Mouse (Mus musculus) stomach, postnatal 0 days (tissue): ENCODE results near the gene Cd8b1. TPM values are rescaled to one million over a fixed set of nuclear protein-coding genes. Genes with fewer than 3 reads are reported as not detected.
"Not testable (repeated sequence)": the region's sequence is repeated elsewhere in the genome, so short reads cannot be mapped to it uniquely, and the experiment has no call there.

Experiments used
- ATAC-seq: fragments of 200-750 bp; cut with Nextera tagmentation; 2 replicates; pipeline ENCODE4 v1.8.0; 2017; ENCODE audit not compliant: low FRiP score, low TSS enrichment
- DNase-seq: peaks from one replicate; pipeline ENCODE4 v3.0.0-alpha.2; 2016; ENCODE audit warnings: low spot score
- H3K27ac ChIP-seq: fragments of 300-500 bp; sonication (generic); replicated peaks from 2 replicates; pipeline ENCODE4 v1.5.1; 2014; ENCODE audit warnings: mild to moderate bottlenecking, control low read depth
- H3K27me3 ChIP-seq: fragments of 300-500 bp; sonication (generic); 2 replicates; pipeline ENCODE4 v1.6.1; 2014; ENCODE audit warnings: low read length; ENCODE audit not compliant: control insufficient read depth, insufficient read depth
- H3K36me3 ChIP-seq: fragments of 300-500 bp; sonication (generic); 2 replicates; pipeline ENCODE4 v1.6.1; 2014; ENCODE audit warnings: low read length, mixed read lengths; ENCODE audit not compliant: control insufficient read depth, insufficient read depth
- H3K4me1 ChIP-seq: fragments of 300-500 bp; sonication (generic); replicated peaks from 2 replicates; pipeline ENCODE4 v1.6.1; 2014; ENCODE audit warnings: antibody characterized with exemption; ENCODE audit not compliant: control insufficient read depth, insufficient read depth
- H3K4me2 ChIP-seq: fragments of 300-500 bp; sonication (generic); replicated peaks from 2 replicates; pipeline ENCODE4 v1.6.1; 2014; ENCODE audit warnings: low read depth, mild to moderate bottlenecking, control low read depth, moderate library complexity
- H3K4me3 ChIP-seq: fragments of 300-500 bp; sonication (generic); 2 replicates; pipeline ENCODE4 v1.5.1; 2014; ENCODE audit warnings: low read depth, low read length, control low read depth
- H3K9ac ChIP-seq: fragments of 300-500 bp; sonication (generic); 2 replicates; pipeline ENCODE4 v1.6.1; 2014; ENCODE audit warnings: mild to moderate bottlenecking, low read length, control low read depth, mixed read lengths
- H3K9me3 ChIP-seq: fragments of 300-500 bp; sonication (generic); 2 replicates; pipeline ENCODE4 v1.6.1; 2016; ENCODE audit warnings: low read length; ENCODE audit not compliant: control insufficient read depth
- CTCF ChIP-seq: IDR thresholded peaks from 2 replicates; pipeline ENCODE4 v1.5.1; 2016; ENCODE audit warnings: antibody characterized with exemption, low read depth, mild to moderate bottlenecking, moderate library complexity
- EP300 ChIP-seq: optimal IDR thresholded peaks from 2 replicates; pipeline ENCODE3; 2016; ENCODE audit warnings: antibody characterized with exemption
- WGBS: fragments of 180-500 bp; shearing (Covaris S2); extraction: QIAGEN DNeasy Blood & Tissue Kit; methylation state at CpG from one replicate; pipeline ENCODE4 v1.1.7; 2014; 5-methylcytosine and 5-hydroxymethylcytosine counted together
- polyA plus RNA-seq: library from polyadenylated mRNA; unstranded; fragments of >200 nt; fragmentation: Nextera tagmentation; extraction: Ambion mirVana; gene quantifications from 2 replicates; pipeline ENCODE4 v1.2.1, GENCODE M21; 2015

Gene Cd8b1
- polyA plus RNA-seq, 1 experiment from 2014 or later: not detected

DNA sequence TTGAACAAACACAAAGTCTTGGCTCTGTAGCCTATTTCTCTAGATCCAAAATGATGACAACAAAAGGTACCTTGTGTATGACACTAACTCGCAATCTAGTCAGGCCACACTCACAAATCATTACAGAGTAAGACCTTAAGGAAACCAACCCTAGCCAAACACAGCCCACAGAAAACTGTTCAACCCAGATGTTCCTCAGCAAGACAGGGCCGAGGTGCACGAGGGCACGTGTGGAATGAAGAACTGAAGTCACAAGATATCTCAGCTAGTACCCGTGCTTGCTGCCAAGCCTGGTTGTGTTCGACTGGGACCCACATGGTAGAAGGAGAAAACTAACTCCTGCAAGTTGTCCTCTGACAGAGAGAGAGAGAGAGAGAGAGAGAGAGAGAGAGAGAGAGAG, 7.3 kb downstream of the Cd8b1 start:
- DNase-seq (no peak), ATAC-seq (no peak)
- Histone ChIP-seq H3K4me1 (no peaks in the 10 kb centered on the region), H3K36me3 (no peaks in the 10 kb centered on the region), H3K9me3 (no peaks in the 10 kb centered on the region), H3K27ac (no peak overlapping the region), H3K4me3 (no peak overlapping the region), H3K27me3 (no peaks in the 10 kb centered on the region), H3K4me2 (no peak overlapping the region), H3K9ac (no peak overlapping the region)
- WGBS: 76% methylated on average over 6 of the region's 6 CpGs
- TF ChIP-seq EP300 (no peak), CTCF (no peak)

DNA sequence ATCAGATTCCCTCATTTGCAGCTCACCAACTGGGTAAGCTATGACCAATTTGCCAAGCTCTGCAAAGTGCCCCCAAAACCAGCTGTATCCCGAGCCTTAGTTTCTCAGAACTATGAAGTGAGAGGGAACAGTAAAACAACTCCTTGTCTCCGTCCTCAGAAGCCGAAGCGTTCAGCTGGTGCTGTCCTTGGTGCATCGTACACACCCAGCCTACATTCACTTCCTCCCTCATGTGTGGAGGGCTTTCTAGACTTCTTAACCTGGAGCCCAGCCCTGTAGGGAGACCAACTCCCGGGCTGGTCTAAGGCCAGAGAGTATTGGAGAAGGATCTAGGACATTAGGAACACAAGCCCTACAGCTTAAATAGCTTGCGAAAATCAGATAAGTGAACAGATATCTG, 7.9 kb downstream of the Cd8b1 start:
- Histone ChIP-seq H3K4me3 (no peak overlapping the region), H3K36me3 (no peaks in the 10 kb centered on the region), H3K9ac (no peak overlapping the region), H3K4me1 (no peaks in the 10 kb centered on the region), H3K27me3 (no peaks in the 10 kb centered on the region), H3K27ac (no peak overlapping the region), H3K9me3 (no peaks in the 10 kb centered on the region), H3K4me2 (no peak overlapping the region)
- TF ChIP-seq EP300 (no peak), CTCF (no peak)
- 74% methylated on average over 7 of the region's 7 CpGs for WGBS
- ATAC-seq: no peak
- no peak for DNase-seq

DNA sequence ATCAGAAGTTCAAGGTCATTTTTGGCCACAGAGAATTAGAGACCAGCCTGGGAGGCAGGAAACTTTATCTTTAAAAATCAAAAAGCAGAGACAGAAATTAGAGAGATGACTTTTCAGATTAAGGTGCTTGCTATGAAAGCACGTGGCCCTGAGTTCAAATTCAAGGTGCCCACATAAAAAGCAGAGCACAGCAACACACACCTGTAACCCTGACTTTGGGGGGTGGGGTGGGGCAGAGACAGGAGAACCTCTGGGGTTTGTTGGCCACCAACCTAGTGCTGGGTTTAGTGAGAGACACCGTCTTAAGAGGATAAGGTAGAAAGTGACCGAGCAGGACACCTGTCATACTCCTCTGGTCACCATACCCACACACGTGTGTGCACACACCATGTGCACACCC, 8.9 kb downstream of the Cd8b1 start:
- not testable (repeated sequence) for H3K4me3 ChIP-seq, H3K9me3 ChIP-seq, H3K36me3 ChIP-seq, H3K27ac ChIP-seq, H3K4me1 ChIP-seq, ATAC-seq, H3K9ac ChIP-seq, H3K4me2 ChIP-seq, H3K27me3 ChIP-seq, DNase-seq
- 88% methylated on average over 1 of the region's 4 CpGs for WGBS

DNA sequence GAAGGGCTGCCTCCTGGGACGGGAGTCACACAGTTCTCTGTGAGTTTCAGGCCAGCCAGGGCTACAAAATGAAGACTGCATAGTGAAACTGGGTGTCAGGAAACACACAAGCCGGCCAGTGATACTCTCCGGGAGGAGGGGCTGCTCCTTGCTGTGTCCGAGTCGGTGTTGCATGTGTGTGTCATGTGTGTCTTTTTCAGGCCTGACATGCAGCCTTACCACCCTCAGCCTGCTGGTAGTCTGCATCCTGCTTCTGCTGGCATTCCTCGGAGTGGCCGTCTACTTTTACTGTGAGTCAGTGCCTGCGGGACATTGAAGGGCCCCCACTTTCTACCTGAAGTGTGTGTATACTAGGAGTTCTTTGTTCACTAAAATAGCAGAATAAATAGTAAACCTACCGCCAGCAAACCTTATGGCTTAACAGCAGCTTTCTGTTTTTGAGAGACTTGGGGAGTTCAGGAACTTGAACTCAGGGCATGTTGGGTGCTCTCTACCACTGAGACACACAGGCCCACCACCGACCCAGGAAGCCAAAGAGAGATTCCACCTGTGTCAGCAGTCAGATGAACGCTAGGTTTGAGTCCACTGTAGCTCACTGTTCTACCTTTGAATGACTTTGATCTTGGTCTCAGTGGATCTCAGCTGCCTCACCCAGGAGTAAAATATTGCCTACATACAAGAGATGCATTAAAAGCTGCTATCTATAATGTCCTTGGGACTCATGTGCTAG, 9.8 kb downstream of the Cd8b1 start:
- ATAC-seq (no peak), DNase-seq (no peak)
- H3K4me3 ChIP-seq: no peak overlapping the region
- H3K4me1 ChIP-seq: no peaks in the 10 kb centered on the region
- H3K36me3 ChIP-seq: no peaks in the 10 kb centered on the region
- H3K9me3 ChIP-seq: no peaks in the 10 kb centered on the region
- 72% methylated on average over 11 of the region's 11 CpGs for WGBS
- H3K27ac ChIP-seq: no peak overlapping the region
- H3K27me3 ChIP-seq: no peaks in the 10 kb centered on the region
- no peak for TF ChIP-seq EP300
- TF ChIP-seq CTCF: no peak
- H3K9ac ChIP-seq: no peak overlapping the region
- H3K4me2 ChIP-seq: no peak overlapping the region

DNA sequence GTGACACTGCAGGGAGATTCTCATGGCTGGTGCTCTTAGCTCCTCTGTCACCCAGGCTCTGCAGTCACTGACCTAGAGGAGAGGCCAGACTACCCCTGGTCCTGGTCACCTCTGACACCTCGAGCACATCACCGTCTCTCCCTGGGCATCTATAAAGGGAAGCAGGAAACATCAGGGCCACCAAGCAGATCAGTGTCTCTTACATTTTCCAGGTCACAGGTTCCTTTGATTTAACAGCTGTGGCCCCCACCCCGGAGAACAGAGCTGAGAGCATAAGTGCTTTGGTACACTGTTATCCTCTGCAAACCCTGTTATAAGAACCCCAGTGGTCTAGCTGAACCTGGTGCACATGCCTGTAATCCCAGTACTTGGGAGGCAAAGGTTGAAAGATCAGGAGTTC, 10.4 kb downstream of the Cd8b1 start:
- Histone ChIP-seq H3K9me3 (no peaks in the 10 kb centered on the region), H3K4me3 (no peak overlapping the region), H3K27me3 (no peaks in the 10 kb centered on the region), H3K27ac (no peak overlapping the region), H3K4me2 (no peak overlapping the region), H3K36me3 (no peaks in the 10 kb centered on the region), H3K9ac (no peak overlapping the region), H3K4me1 (no peaks in the 10 kb centered on the region)
- TF ChIP-seq CTCF (no peak), EP300 (no peak)
- ATAC-seq: no peak
- DNase-seq: no peak
- 82% methylated on average over 3 of the region's 3 CpGs for WGBS

DNA sequence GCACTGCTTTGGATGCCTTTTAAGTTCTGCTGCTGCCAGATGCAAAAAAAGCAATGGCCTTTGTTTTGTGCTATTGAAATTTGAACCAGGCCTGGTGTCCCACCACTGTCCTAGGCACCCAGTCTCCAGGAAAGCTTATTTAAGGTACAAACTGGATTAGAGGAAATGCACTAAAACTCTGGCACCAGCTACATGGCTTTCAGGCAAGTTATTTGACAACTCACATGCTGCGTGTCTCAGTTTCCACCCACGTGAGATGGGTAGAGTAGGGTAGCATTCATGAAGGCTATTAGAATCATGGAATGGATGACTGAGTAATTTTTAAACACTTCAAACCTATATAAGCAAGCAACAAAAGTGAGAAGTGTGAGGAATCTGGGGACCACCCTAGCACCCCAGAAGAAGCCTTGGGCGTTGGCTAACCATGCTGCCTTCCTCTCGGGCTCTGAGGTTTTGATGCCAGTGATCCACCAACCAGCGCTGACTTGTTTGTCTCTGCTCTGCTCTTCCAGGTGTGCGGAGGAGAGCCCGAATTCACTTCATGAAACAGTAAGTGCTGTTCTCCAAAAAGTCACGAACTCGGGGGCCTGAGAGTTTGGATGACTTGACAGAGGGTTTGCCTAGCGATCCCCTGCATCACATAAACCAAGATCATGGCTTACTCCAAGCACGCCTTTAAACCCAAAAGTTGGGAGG, 11.1 kb downstream of the Cd8b1 start:
- no peaks in the 10 kb centered on the region for H3K4me1 ChIP-seq
- WGBS: 91% methylated on average over 11 of the region's 11 CpGs
- H3K27me3 ChIP-seq: no peaks in the 10 kb centered on the region
- no peak overlapping the region for H3K4me3 ChIP-seq
- ATAC-seq (no peak), DNase-seq (no peak)
- TF ChIP-seq EP300 (no peak), CTCF (no peak)
- no peak overlapping the region for H3K27ac ChIP-seq
- H3K36me3 ChIP-seq: no peaks in the 10 kb centered on the region
- H3K9me3 ChIP-seq: no peaks in the 10 kb centered on the region
- H3K9ac ChIP-seq: no peak overlapping the region
- no peak overlapping the region for H3K4me2 ChIP-seq
